Mouse (Mus musculus) thymus, adult 2 months (tissue): ENCODE results near the gene Ampd3. TPM values are rescaled to one million over a fixed set of nuclear protein-coding genes. Genes with fewer than 3 reads are reported as not detected.

Experiments
- DNase-seq: peaks from one replicate; pipeline ENCODE4 v3.0.0; 2021
- H3K27ac ChIP-seq: fragments of 200-500 bp; 2 replicates; pipeline ENCODE4 v1.5.1; 2012; ENCODE audit warnings: low read length, control low read depth; ENCODE audit not compliant: control insufficient read depth, insufficient read depth
- H3K27me3 ChIP-seq: fragments of 200-500 bp; 2 replicates; pipeline ENCODE4 v1.6.1; 2012; ENCODE audit warnings: mild to moderate bottlenecking, low read length, moderate library complexity, mixed read lengths; ENCODE audit not compliant: control insufficient read depth, insufficient read depth
- H3K36me3 ChIP-seq: fragments of 200-500 bp; 2 replicates; pipeline ENCODE4 v1.6.1; 2012; ENCODE audit warnings: mild to moderate bottlenecking, low read length, moderate library complexity; ENCODE audit not compliant: control insufficient read depth, insufficient read depth
- H3K4me1 ChIP-seq: fragments of 200-500 bp; replicated peaks from 2 replicates; pipeline ENCODE4 v1.6.1; 2012; ENCODE audit warnings: low read length; ENCODE audit not compliant: control insufficient read depth, insufficient read depth
- H3K4me3 ChIP-seq: fragments of 200-500 bp; 2 replicates; pipeline ENCODE4 v1.5.1; 2012; ENCODE audit warnings: mild to moderate bottlenecking, low read length, control low read depth, moderate library complexity; ENCODE audit not compliant: control insufficient read depth, insufficient read depth
- CTCF ChIP-seq: fragments of 200-500 bp; IDR thresholded peaks from 2 replicates; pipeline ENCODE4 v1.5.1; 2012; ENCODE audit warnings: mild to moderate bottlenecking, control low read depth, low read length, moderate library complexity, borderline replicate concordance; ENCODE audit not compliant: control insufficient read depth, poor library complexity, insufficient read depth; ENCODE audit errors: extremely low read depth
- POLR2A ChIP-seq: fragments of 200-500 bp; IDR thresholded peaks from 2 replicates; pipeline ENCODE4 v1.6.1; 2012; ENCODE audit warnings: mild to moderate bottlenecking, low read length, control low read depth, moderate library complexity; ENCODE audit not compliant: control insufficient read depth, poor library complexity, insufficient read depth; ENCODE audit errors: extremely low read depth
- WGBS: fragments of 180-500 bp; shearing (Covaris S2); methylation state at CpG from one replicate; pipeline ENCODE4 v1.1.7; 2018; 5-methylcytosine and 5-hydroxymethylcytosine counted together
- polyA plus RNA-seq: library from polyadenylated mRNA; depleted of rRNA; stranded (reverse); fragments of >200 nt; gene quantifications from 2 replicates; pipeline ENCODE4 v1.2.3, GENCODE M21; 2012

Gene Ampd3
- polyA plus RNA-seq, 1 experiment: 9.8 TPM

GRCm38 (mm10) chr7:110762605-110763180, 5.3 kb upstream of the Ampd3 start:
- Histone ChIP-seq H3K4me1 (peaks cover 5% of the 10 kb centered on the region; the same call in 1 of the 2 replicates), H3K27ac (no peak overlapping the region), H3K27me3 (no peaks in the 10 kb centered on the region), H3K36me3 (no peaks in the 10 kb centered on the region), H3K4me3 (no peak overlapping the region)
- WGBS: 92% methylated on average over 5 of the region's 5 CpGs
- no peak for DNase-seq
- no peak for TF ChIP-seq POLR2A
- TF ChIP-seq CTCF: no peak

GRCm38 (mm10) chr7:110768451-110769064, 552 bp downstream of the Ampd3 start:
- peak; percentile 47 for DNase-seq
- 1% methylated on average over 61 of the region's 61 CpGs for WGBS

DNA sequence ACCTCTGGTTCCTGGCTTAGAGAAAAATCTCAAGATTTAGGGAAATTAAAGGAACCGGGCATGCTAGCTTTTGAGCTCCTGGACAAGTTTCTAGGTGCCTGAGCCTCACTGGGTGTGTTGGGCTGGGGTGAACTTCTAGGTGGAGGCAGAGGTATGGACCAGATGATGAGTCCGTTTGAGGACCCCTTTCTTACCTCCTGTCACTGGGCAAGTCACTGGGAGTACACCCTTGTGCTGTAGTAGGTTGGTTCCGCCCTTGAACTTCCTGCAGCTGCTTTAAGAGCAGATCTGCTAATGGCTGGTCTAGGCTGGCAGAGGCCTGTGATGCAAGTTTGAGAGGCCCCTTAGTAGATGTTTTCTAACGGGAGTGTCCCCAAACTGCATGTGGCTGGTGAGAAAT, 1.1 kb downstream of the Ampd3 start:
- Histone ChIP-seq H3K4me1 (peaks cover 33% of the 10 kb centered on the region), H3K36me3 (no peaks in the 10 kb centered on the region), H3K4me3 (peak overlapping the region; percentile 56), H3K27ac (no peak overlapping the region), H3K27me3 (no peaks in the 10 kb centered on the region)
- WGBS: 9% methylated on average over 4 of the region's 4 CpGs
- peak; percentile 31 for DNase-seq
- TF ChIP-seq CTCF (no peak), POLR2A (no peak)

More at GRCm38 (mm10) chr7:110768451-110769064, 552 bp downstream of the Ampd3 start:
- no peak overlapping the region for H3K27ac ChIP-seq
- H3K27me3 ChIP-seq: no peaks in the 10 kb centered on the region
- no peaks in the 10 kb centered on the region for H3K36me3 ChIP-seq
- H3K4me1 ChIP-seq: peaks cover 30% of the 10 kb centered on the region
- TF ChIP-seq CTCF: no peak
- TF ChIP-seq POLR2A: no peak
- peak overlapping the region; percentile 56 for H3K4me3 ChIP-seq

- TF ChIP-seq CTCF (no peak), POLR2A (no peak)
- Histone ChIP-seq H3K4me1 (peaks cover 33% of the 10 kb centered on the region), H3K36me3 (no peaks in the 10 kb centered on the region), H3K27ac (no peak overlapping the region), H3K27me3 (no peaks in the 10 kb centered on the region), H3K4me3 (no peak overlapping the region)
- no peak for DNase-seq
- 95% methylated on average over 4 of the region's 4 CpGs for WGBS
Measured at GRCm38 (mm10) chr7:110770949-110771348, 2.9 kb downstream of the Ampd3 start.

DNA sequence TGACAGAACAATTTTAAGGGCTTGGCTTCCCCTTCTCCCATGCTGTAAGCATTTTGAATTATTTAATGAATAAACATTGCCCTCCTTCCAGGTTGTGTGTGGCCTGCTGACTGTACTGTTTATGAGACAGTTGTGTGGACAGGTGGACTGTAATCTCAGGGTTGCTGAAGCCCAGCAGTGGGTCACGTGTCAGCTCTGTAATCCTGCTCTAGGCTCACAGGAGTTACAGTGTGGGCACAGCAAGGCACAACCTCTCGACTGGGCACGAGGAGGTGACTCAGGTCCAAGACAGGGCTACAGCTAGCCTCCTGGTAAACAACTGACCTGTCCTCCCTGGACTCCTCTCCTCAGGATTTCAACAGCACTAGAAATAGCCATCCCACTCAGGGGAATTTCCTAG, 4.3 kb downstream of the Ampd3 start:
- Histone ChIP-seq H3K4me3 (no peak overlapping the region), H3K27me3 (no peaks in the 10 kb centered on the region), H3K36me3 (no peaks in the 10 kb centered on the region), H3K4me1 (peaks cover 33% of the 10 kb centered on the region), H3K27ac (no peak overlapping the region)
- no peak for TF ChIP-seq POLR2A
- TF ChIP-seq CTCF: no peak
- WGBS: 95% methylated on average over 3 of the region's 3 CpGs
- no peak for DNase-seq

DNA sequence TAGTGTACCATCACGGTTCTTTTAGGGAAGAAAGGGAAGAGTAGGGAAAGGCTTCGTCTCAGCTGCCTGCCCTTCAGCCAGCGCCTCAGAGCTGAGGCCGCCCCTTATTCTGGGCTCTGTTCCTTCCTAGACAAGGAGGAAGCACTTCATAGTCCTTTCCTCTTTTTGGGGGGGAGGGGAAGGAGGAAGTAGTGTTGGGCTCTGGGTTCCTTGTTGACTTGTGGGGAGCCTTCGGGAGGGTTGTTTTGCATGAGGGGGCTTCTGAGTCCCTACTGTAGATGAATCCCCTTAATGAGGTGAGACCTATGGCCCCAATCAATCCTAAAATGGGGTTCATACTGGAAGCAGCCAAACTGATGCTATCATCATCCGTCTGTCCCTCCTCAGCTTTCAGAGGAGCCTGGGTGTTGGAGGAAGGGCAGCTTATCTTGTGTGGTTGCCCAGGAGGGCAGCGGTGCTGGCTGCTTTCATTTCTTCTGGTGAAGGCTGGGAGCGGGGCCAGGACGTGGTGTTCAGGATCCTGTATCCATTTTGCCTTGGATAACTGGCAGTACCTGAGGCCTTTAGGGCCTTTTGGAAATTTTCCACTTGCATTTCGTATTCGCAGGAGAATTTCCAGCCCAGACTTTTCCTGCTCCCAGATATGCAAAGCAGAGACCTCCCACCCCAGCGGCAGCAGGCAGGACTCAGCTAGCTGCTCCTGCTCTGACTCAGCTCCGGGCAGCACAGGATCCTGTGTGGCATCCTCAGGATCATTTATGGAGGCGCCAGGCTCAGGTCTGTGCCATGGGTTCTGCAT, 5.4 kb downstream of the Ampd3 start:
- H3K4me1 ChIP-seq: peaks cover 27% of the 10 kb centered on the region
- no peak overlapping the region; the same call in 1 of the 2 replicates for H3K27ac ChIP-seq
- DNase-seq: no peak
- H3K4me3 ChIP-seq: no peak overlapping the region
- no peak for TF ChIP-seq POLR2A
- no peak for TF ChIP-seq CTCF
- H3K27me3 ChIP-seq: no peaks in the 10 kb centered on the region
- WGBS: 57% methylated on average over 14 of the region's 14 CpGs
- H3K36me3 ChIP-seq: no peaks in the 10 kb centered on the region
